Mouse (Mus musculus): ENCODE results near the gene Morc1.

The Morc1 gene

GRCm38 (mm10) chr16:48474896-48475802, 44.1 kb downstream of the Morc1 start:
- no peak for DNase-seq (ENCODE audit: extremely low spot score, low read depth, low spot score)

GRCm38 (mm10) chr16:48479266-48479848, 48.3 kb downstream of the Morc1 start:
- DNase-seq (ENCODE audit: extremely low spot score, low read depth, low spot score) = no peak

GRCm38 (mm10) chr16:48516776-48517499, 85.9 kb downstream of the Morc1 start:
- DNase-seq (ENCODE audit: extremely low spot score, low read depth, low spot score) = no peak

- no peak for DNase-seq (ENCODE audit: extremely low spot score, low read depth, low spot score)
Observed at GRCm38 (mm10) chr16:48519569-48519968, 88.5 kb downstream of the Morc1 start.

GRCm38 (mm10) chr16:48537108-48537507, 106.1 kb downstream of the Morc1 start:
- no peak for DNase-seq (ENCODE audit: extremely low spot score, low read depth, low spot score)

- no peak for DNase-seq (ENCODE audit: extremely low spot score, low read depth, low spot score)
Observed at GRCm38 (mm10) chr16:48562290-48563080, 131.4 kb downstream of the Morc1 start.

GRCm38 (mm10) chr16:48570354-48570753, 139.3 kb downstream of the Morc1 start:
- peak; percentile 37 for DNase-seq (ENCODE audit: extremely low spot score, low read depth, low spot score)

- no peak for DNase-seq (ENCODE audit: extremely low spot score, low read depth, low spot score)
Observed at GRCm38 (mm10) chr16:48574072-48574471, 143.0 kb downstream of the Morc1 start.

GRCm38 (mm10) chr16:48574499-48574898, 143.5 kb downstream of the Morc1 start:
- DNase-seq (ENCODE audit: extremely low spot score, low read depth, low spot score) = no peak

GRCm38 (mm10) chr16:48585369-48585768, 154.3 kb downstream of the Morc1 start:
- DNase-seq (ENCODE audit: extremely low spot score, low read depth, low spot score) = no peak

GRCm38 (mm10) chr16:48594457-48594856, 163.4 kb downstream of the Morc1 start:
- DNase-seq (ENCODE audit: extremely low spot score, low read depth, low spot score) = no peak

- DNase-seq (ENCODE audit: extremely low spot score, low read depth, low spot score) = no peak
Observed at GRCm38 (mm10) chr16:48595216-48595615, 164.2 kb downstream of the Morc1 start.

GRCm38 (mm10) chr16:48603735-48604211, 172.7 kb downstream of the Morc1 start:
- no peak for DNase-seq (ENCODE audit: extremely low spot score, low read depth, low spot score)

- DNase-seq (ENCODE audit: extremely low spot score, low read depth, low spot score) = no peak
Observed at GRCm38 (mm10) chr16:48606476-48607038, 175.5 kb downstream of the Morc1 start.

- DNase-seq (ENCODE audit: extremely low spot score, low read depth, low spot score) = no peak
Observed at GRCm38 (mm10) chr16:48608224-48608623, 177.2 kb downstream of the Morc1 start.

- no peak for DNase-seq (ENCODE audit: extremely low spot score, low read depth, low spot score)
Observed at GRCm38 (mm10) chr16:48610866-48611265, 179.8 kb downstream of the Morc1 start.

- no peak for DNase-seq (ENCODE audit: extremely low spot score, low read depth, low spot score)
Observed at GRCm38 (mm10) chr16:48611436-48611835, 180.4 kb downstream of the Morc1 start.

GRCm38 (mm10) chr16:48613783-48614182, 182.7 kb downstream of the Morc1 start:
- DNase-seq (ENCODE audit: extremely low spot score, low read depth, low spot score) = no peak

- DNase-seq (ENCODE audit: extremely low spot score, low read depth, low spot score) = no peak
Observed at GRCm38 (mm10) chr16:48620510-48620909, 189.5 kb downstream of the Morc1 start.

GRCm38 (mm10) chr16:48621019-48621418, 190.0 kb downstream of the Morc1 start:
- no peak for DNase-seq (ENCODE audit: extremely low spot score, low read depth, low spot score)
